Comparison of ENCODE assay signal across 8 mouse cellular contexts in genomic region chr10:69872182-69872741, GRCm38 (mm10).
DNase-seq lines count a peak whose midpoint lies in the region; ATAC-seq and TF ChIP-seq lines count a peak whose summit lies in the region.

No protein-coding gene starts in this region.

- ATAC-seq in forebrain, embryonic 16.5 days: 0 out of 2 replicates have a peak, but pooled peaks have one; percentile 24
- no peak for ATAC-seq in forebrain, embryonic 15.5 days (replicated peaks)
- peak; percentile 89 for ATAC-seq in lung, postnatal 0 days

- no peak overlapping the region for H3K4me2 ChIP-seq in forebrain, embryonic 16.5 days (ENCODE audit: low read length)
- H3K4me2 ChIP-seq in forebrain, embryonic 15.5 days (replicated peaks): no peak overlapping the region
- peak overlapping the region; percentile 21; the same call in 1 of the 2 replicates for H3K4me2 ChIP-seq in lung, postnatal 0 days (replicated peaks; ENCODE audit: low read depth, low read length)

- no peak overlapping the region for H3K27ac ChIP-seq in forebrain, embryonic 16.5 days (ENCODE audit: low read length)
- no peak overlapping the region for H3K27ac ChIP-seq in forebrain, embryonic 15.5 days (replicated peaks)
- peak overlapping the region; percentile 31; the same call in 1 of the 2 replicates for H3K27ac ChIP-seq in heart, embryonic 10.5 days
- peak overlapping the region; percentile 66 for H3K27ac ChIP-seq in lung, postnatal 0 days (ENCODE audit: low read length)

- TF ChIP-seq CTCF in lung, postnatal 0 days (IDR thresholded peaks at IDR 0.05): no peak

- peaks cover 2% of the 10 kb centered on the region; the same call in 1 of the 2 replicates for H3K4me1 ChIP-seq in forebrain, embryonic 16.5 days (replicated peaks; ENCODE audit: control insufficient read depth, insufficient read depth, low read length)
- H3K4me1 ChIP-seq in forebrain, embryonic 15.5 days: no peaks in the 10 kb centered on the region
- no peaks in the 10 kb centered on the region for H3K4me1 ChIP-seq in heart, embryonic 10.5 days
- H3K4me1 ChIP-seq in lung, postnatal 0 days (ENCODE audit: insufficient read depth, low read depth, low read length): no peaks in the 10 kb centered on the region

- WGBS in forebrain, embryonic 16.5 days: 27% methylated on average over 10 of the region's 10 CpGs
- 31% methylated on average over 10 of the region's 10 CpGs for WGBS in forebrain, embryonic 15.5 days
- 62% methylated on average over 10 of the region's 10 CpGs for WGBS in heart, embryonic 10.5 days
- 37% methylated on average over 10 of the region's 10 CpGs for WGBS in lung, postnatal 0 days

- TF ChIP-seq EP300 in lung, postnatal 0 days (IDR thresholded peaks at IDR 0.05): peak; percentile 72

- no peaks in the 10 kb centered on the region for H3K27me3 ChIP-seq in forebrain, embryonic 16.5 days (replicated peaks; ENCODE audit: control insufficient read depth, insufficient read depth, low read length)
- H3K27me3 ChIP-seq in forebrain, embryonic 15.5 days: no peaks in the 10 kb centered on the region
- no peaks in the 10 kb centered on the region for H3K27me3 ChIP-seq in heart, embryonic 10.5 days (ENCODE audit: insufficient read depth, poor library complexity, severe bottlenecking)
- H3K27me3 ChIP-seq in lung, postnatal 0 days (replicated peaks; ENCODE audit: insufficient read depth, low read length): no peaks in the 10 kb centered on the region

- no peaks in the 10 kb centered on the region for H3K9me3 ChIP-seq in forebrain, embryonic 16.5 days (ENCODE audit: control insufficient read depth, low read length)
- H3K9me3 ChIP-seq in forebrain, embryonic 15.5 days: no peaks in the 10 kb centered on the region
- H3K9me3 ChIP-seq in heart, embryonic 10.5 days: no peaks in the 10 kb centered on the region
- H3K9me3 ChIP-seq in lung, postnatal 0 days (ENCODE audit: low read length): no peaks in the 10 kb centered on the region

- H3K9ac ChIP-seq in forebrain, embryonic 16.5 days (replicated peaks; ENCODE audit: low read depth, low read length): no peak overlapping the region
- no peak overlapping the region for H3K9ac ChIP-seq in forebrain, embryonic 15.5 days (replicated peaks)
- H3K9ac ChIP-seq in lung, postnatal 0 days (replicated peaks; ENCODE audit: low read depth): no peak overlapping the region

- DNase-seq in adipocyte (ENCODE audit: low spot score): peak; percentile 88
- no peak for DNase-seq in heart, embryonic 10.5 days (ENCODE audit: low spot score)
- peak; percentile 93 for DNase-seq in lung, postnatal 0 days (ENCODE audit: low spot score)
- no peak for DNase-seq in thymus, adult 18-20 months
- DNase-seq in cerebellum, adult 9-10 months: no peak
- no peak for DNase-seq in layer of hippocampus, postnatal 14 days (ENCODE audit: low spot score in 2 of 2)

- H3K36me3 ChIP-seq in forebrain, embryonic 16.5 days (ENCODE audit: control insufficient read depth, insufficient read depth): no peaks in the 10 kb centered on the region; the same call in 1 of the 2 replicates
- peaks cover 12% of the 10 kb centered on the region for H3K36me3 ChIP-seq in forebrain, embryonic 15.5 days
- peaks cover 63% of the 10 kb centered on the region for H3K36me3 ChIP-seq in heart, embryonic 10.5 days
- H3K36me3 ChIP-seq in lung, postnatal 0 days (ENCODE audit: insufficient read depth, low read length): no peaks in the 10 kb centered on the region

- no peak overlapping the region for H3K4me3 ChIP-seq in forebrain, embryonic 16.5 days (replicated peaks; ENCODE audit: low read length)
- H3K4me3 ChIP-seq in forebrain, embryonic 15.5 days: no peak overlapping the region
- H3K4me3 ChIP-seq in heart, embryonic 10.5 days: no peak overlapping the region
- no peak overlapping the region for H3K4me3 ChIP-seq in lung, postnatal 0 days (ENCODE audit: low read depth, low read length)

Comparison
In these comparisons a context has a peak if more than half of its experiments do, and no peak if none do; other contexts are left out.
1. H3K27ac ChIP-seq: peak in heart, embryonic 10.5 days (single experiment) and lung, postnatal 0 days (single experiment); none in forebrain, embryonic 16.5 days (single experiment) and forebrain, embryonic 15.5 days (single experiment).
2. DNase-seq: peak in adipocyte (single experiment) and lung, postnatal 0 days (single experiment); none in heart, embryonic 10.5 days (single experiment), thymus, adult 18-20 months (0 of 2), cerebellum, adult 9-10 months (single experiment) and layer of hippocampus, postnatal 14 days (0 of 2).